Mouse (Mus musculus): ENCODE measurements around the gene Ikzf1. TPM values are rescaled to one million over a fixed set of nuclear protein-coding genes. Genes with fewer than 3 reads are reported as not detected.

Gene Ikzf1
- total RNA-seq, 2 experiments from 2014 or later: 3.4 to 4.0 TPM

DNA sequence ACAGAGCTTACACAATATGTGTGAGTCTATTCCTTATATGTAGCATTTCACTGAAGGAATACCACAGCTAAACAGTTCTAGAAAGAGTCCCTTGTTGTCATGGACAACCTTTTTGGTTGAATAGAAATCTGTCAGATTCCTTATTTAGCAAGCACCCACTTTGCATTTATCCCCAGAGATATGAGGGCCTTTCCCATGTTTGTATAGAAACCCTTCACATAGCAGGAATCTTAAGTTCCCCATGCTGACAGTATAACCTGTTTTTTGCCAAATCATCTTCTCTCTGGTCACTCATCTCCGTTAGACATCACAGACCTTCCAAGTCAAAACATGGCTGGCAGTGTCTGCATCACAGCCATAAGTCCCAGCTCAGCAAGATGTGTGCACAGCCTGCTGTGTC lies 59.4 kb downstream of the Ikzf1 start:
- no peak for DNase-seq (ENCODE audit: low spot score in 2 of 2)
- intact Hi-C loops (cut with DNase I): no loop called here

DNA sequence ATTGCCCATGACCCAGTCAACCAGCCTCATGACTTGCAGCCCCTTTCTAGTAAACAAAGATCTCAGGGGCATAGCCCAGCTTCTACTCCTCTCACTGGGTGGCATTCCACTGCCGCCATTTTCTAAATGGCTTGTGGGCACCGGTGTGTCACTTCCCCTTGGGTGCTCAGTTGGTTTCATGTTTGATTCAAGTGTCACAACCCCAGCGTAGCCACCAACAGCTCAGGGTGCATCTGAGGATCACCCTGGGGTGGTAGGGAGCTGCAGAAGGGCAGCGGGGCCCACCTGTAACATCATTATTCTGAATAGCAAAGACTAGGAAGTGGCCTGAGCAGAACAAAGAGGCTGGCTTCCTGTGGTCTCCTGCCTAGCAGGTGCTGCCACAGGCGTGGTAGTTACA lies 66.3 kb downstream of the Ikzf1 start:
- intact Hi-C loops (cut with DNase I): no loop called here
- DNase-seq (ENCODE audit: low spot score in 2 of 2): no peak

GRCm38 (mm10) chr11:11752859-11753258 lies 68.1 kb downstream of the Ikzf1 start:
- intact Hi-C loops (cut with DNase I): no loop called here
- no peak for DNase-seq (ENCODE audit: low spot score in 2 of 2)

GRCm38 (mm10) chr11:11758121-11758520 lies 73.3 kb downstream of the Ikzf1 start:
- no peak for DNase-seq (ENCODE audit: low spot score in 2 of 2)
- intact Hi-C loops (cut with DNase I): no loop called here

DNA sequence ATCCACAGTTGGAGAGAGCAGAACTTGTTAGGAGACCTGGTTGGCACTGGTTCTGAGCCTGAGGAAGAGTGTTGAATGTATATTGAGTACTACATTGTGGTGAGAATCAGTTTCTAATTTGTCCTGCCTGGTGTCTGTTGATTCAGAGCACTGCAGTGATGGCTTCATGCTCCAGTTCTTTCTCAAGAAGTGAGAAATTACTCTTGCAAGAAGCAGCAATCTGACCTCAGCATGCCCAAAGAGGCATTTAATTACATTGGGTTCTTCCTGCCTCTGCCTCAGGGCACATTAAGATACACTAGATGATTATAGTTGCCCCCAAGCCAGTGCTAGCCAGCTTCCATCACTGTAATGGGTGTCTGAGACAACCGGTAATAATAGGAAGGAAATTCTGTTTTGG lies 74.1 kb downstream of the Ikzf1 start:
- intact Hi-C loops (cut with DNase I): no loop called here
- no peak for DNase-seq (ENCODE audit: low spot score in 2 of 2)

- no peak for DNase-seq (ENCODE audit: low spot score in 2 of 2)
- intact Hi-C loops (cut with DNase I): no loop called here
Observed at GRCm38 (mm10) chr11:11763211-11763666, 78.4 kb downstream of the Ikzf1 start.

DNA sequence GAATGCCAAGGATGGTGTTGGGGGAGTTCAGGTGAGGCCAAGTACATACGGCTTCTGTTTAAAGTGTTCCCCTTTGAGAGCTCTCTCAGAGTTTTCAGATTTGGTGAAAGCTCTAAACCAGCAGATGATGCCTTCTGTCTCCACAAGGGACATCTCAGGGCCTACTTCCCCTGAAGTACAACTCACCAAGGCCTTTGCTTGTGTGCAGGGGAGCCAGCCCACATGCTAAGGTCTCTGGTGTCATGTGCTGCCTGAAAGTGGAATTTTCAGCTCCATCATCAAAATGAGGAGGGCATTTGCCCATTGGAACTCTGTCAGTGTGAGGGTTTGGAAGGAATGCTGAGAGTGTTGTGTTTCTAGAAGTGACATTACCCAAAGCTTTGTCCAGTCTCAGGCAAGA lies 80.6 kb downstream of the Ikzf1 start:
- intact Hi-C loops (cut with DNase I): no loop called here
- DNase-seq (ENCODE audit: low spot score in 2 of 2): no peak

DNA sequence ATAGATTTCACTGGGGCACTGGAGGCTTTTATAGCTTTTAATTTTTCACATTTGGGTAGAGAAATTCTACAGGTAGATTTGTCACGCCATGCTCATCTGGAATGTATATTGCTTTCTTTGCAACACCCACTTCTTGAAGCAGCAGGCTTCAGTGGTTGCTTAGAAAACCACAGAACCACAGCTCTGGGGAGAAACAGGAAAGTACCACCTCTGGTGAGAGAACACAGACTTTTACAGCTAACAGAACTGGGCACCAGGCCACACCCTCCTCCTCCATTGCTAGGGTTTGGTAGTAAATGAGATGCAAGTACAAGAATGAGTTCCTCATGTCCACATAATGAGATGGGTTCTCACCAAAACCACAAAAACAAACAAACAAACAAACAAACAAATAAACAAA lies 81.3 kb downstream of the Ikzf1 start:
- intact Hi-C loops (cut with DNase I): no loop called here
- no peak for DNase-seq (ENCODE audit: low spot score in 2 of 2)

- no peak for DNase-seq (ENCODE audit: low spot score in 2 of 2)
- intact Hi-C loops (cut with DNase I): no loop called here
Observed at GRCm38 (mm10) chr11:11766736-11767135, 81.9 kb downstream of the Ikzf1 start.

- DNase-seq (ENCODE audit: low spot score in 2 of 2): no peak
- intact Hi-C loops (cut with DNase I): no loop called here
Observed at GRCm38 (mm10) chr11:11768057-11768456, 83.3 kb downstream of the Ikzf1 start.

DNA sequence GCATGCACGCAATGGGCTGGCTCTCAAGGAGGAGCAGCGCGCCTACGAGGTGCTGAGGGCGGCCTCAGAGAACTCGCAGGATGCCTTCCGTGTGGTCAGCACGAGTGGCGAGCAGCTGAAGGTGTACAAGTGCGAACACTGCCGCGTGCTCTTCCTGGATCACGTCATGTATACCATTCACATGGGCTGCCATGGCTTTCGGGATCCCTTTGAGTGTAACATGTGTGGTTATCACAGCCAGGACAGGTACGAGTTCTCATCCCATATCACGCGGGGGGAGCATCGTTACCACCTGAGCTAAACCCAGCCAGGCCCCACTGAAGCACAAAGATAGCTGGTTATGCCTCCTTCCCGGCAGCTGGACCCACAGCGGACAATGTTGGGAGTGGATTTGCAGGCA lies 84.5 kb downstream of the Ikzf1 start:
- no peak for DNase-seq (ENCODE audit: low spot score in 2 of 2)
- intact Hi-C loops (cut with DNase I): no loop called here

DNA sequence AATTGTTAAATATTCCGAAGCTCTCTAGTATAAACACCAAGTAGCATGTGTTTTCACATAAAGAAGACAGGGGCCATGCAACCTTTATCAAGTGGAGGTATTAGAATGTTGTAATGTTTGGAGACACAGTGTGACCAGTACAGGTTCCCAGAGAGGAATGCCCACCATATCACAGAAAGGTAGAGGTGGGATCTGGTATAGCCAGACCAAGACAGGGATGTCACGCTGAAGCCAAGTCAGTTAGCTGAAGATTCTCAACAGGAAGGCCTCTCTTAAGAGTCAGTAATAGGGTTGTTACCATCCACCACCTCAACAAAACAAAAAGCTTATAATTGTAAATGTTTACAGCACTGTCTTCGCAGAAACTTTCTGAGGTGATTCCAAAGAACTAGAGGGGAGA lies 85.9 kb downstream of the Ikzf1 start:
- no peak for DNase-seq (ENCODE audit: low spot score in 2 of 2)
- intact Hi-C loops (cut with DNase I): no loop called here

DNA sequence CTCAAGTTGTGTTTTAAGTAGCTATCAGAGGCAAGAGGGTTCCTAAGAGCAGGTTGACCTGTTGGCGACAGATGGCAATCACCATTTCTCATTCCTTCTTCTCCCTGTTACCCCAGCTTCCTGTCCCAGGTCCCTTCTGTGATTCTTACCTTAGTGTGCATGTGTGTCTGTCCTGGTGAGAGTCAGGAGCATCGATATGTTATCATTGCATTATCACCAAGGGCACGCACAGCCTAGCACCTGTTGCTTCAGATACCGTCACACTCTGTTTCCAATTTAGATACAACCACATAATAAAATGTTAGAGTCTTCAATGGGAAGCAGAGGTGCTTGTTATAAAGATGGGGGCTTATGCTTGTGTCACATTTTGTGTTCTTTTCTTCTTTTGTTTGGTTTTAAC lies 87.4 kb downstream of the Ikzf1 start:
- DNase-seq (ENCODE audit: low spot score in 2 of 2): no peak
- intact Hi-C loops (cut with DNase I): no loop called here

DNA sequence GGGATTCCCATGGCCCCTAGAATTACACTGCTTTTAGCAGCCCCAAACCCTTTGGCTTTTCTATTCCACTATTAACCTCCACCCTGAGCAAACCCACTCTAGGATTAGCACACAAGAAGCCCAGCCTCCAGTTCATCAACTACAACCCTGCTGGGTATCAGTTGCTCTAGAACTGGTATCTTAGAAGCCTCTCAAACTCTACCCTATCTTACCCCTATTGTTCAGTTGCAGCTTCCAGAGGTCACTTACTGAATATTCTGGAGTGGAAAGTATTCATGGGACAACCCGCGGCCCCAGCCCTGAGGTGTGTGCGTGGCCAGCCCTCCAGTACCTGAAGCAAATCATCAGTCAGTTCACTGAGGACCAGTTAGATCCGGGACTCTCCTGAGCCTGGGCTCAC lies 89.6 kb downstream of the Ikzf1 start:
- intact Hi-C loops (cut with DNase I): no loop called here

GRCm38 (mm10) chr11:11774893-11775292 lies 90.1 kb downstream of the Ikzf1 start:
- intact Hi-C loops (cut with DNase I): no loop called here
- no peak for DNase-seq (ENCODE audit: low spot score in 2 of 2)

More for the DNA sequence above, 89.6 kb downstream of the Ikzf1 start:
- DNase-seq (ENCODE audit: low spot score in 2 of 2): no peak

- intact Hi-C loops (cut with DNase I): no loop called here
- DNase-seq (ENCODE audit: low spot score in 2 of 2): no peak
Observed at GRCm38 (mm10) chr11:11776071-11776821, 91.4 kb downstream of the Ikzf1 start.

- DNase-seq (ENCODE audit: low spot score in 2 of 2): no peak
- intact Hi-C loops (cut with DNase I): no loop called here
Observed at GRCm38 (mm10) chr11:11776822-11777174, 92.0 kb downstream of the Ikzf1 start.

GRCm38 (mm10) chr11:11777246-11777645 lies 92.4 kb downstream of the Ikzf1 start:
- intact Hi-C loops (cut with DNase I): no loop called here
- DNase-seq (ENCODE audit: low spot score in 2 of 2): no peak

DNA sequence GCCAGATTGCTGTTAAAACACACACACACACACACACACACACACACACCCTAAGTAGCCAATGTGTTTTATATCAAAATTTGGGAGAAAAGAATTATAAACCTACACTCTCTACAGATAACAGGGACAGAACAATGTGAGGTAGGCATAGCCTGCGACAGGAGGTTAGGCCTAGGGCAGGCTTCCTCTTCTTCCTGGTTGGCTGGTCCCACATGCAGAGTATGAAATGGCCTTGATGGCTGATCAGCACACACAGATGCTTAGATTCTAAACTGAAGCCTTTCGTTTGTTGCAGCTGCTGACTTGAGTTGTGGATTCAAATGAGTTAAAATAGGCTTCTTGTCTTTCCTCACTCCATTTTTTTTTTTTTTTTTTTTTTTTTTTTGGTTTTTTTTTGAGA lies 93.0 kb downstream of the Ikzf1 start:
- intact Hi-C loops (cut with DNase I): no loop called here
- no peak for DNase-seq (ENCODE audit: low spot score in 2 of 2)

DNA sequence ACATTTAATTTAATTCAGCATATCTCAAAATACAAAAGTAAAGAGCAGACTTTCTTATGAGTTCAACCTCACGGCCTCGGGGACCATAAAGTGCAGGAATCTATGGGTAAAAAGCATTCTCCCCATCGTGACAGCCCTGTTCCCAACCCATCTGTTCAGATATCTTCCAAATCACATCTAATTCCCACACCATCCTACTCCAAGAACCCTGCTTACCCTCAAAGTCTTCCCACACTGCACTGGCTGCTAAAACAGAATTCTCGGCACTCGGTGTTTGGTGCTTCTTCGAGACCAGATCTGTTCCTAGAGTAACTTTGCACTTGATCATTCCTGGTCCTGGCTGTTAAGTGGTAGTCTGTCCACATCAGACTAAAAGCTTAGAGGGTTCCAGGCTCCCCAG lies 93.5 kb downstream of the Ikzf1 start:
- intact Hi-C loops (cut with DNase I): no loop called here
- DNase-seq (ENCODE audit: low spot score in 2 of 2): peak; percentile 7 to 13

- intact Hi-C loops (cut with DNase I): no loop called here
- DNase-seq (ENCODE audit: low spot score in 2 of 2): no peak
Observed at GRCm38 (mm10) chr11:11781728-11782127, 96.9 kb downstream of the Ikzf1 start.

DNA sequence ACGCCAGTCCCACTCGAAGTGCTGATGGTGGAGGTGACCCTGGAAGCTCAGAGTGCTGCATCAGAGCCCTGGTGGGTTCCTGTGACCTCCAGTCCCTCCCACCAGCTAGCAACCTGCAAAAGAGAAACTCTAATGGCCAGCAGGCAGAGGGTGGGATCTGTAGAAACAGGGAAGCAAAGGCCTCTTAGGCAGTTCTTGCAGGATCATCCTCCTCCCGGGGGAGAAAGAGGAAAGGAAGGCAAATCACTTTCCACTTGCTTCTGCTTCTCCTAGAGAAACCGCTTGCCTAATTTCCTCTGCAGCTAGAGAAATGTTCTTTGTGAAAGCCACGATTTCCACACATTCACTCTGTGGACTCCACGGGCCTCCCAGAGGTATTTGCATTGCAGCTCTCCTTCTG lies 100.7 kb downstream of the Ikzf1 start:
- no peak for DNase-seq (ENCODE audit: low spot score in 2 of 2)
- intact Hi-C loops (cut with DNase I): no loop called here
